Mouse (Mus musculus): ENCODE results near the gene Drc3.

GRCm38 (mm10) chr11:60320426-60321037 lies 32.6 kb upstream of the Drc3 start:
- TF ChIP-seq CTCF (IDR thresholded peaks at IDR 0.05; ENCODE audit: control insufficient read depth, insufficient read depth, insufficient replicate concordance, low read depth, low read length) (no peak), POLR2A (IDR thresholded peaks at IDR 0.05; ENCODE audit: control insufficient read depth, low read depth, low read length) (no peak)

Data from testis, adult 2 months (tissue).